Mouse (Mus musculus) stomach, postnatal 0 days (tissue): Measurements from ENCODE around the gene Uqcrh. TPM values are rescaled to one million over a fixed set of nuclear protein-coding genes. Genes with fewer than 3 reads are reported as not detected.
A peak's percentile ranks its signal among the peaks of the same experiment; 100 is the strongest.

Experiments
- ATAC-seq: fragments of 200-750 bp; cut with Nextera tagmentation; 2 replicates; pipeline ENCODE4 v1.8.0; 2017; ENCODE audit not compliant: low FRiP score, low TSS enrichment
- DNase-seq: peaks from one replicate; pipeline ENCODE4 v3.0.0-alpha.2; 2016; ENCODE audit warnings: low spot score
- H3K27ac ChIP-seq: fragments of 300-500 bp; sonication (generic); replicated peaks from 2 replicates; pipeline ENCODE4 v1.5.1; 2014; ENCODE audit warnings: mild to moderate bottlenecking, control low read depth
- H3K27me3 ChIP-seq: fragments of 300-500 bp; sonication (generic); 2 replicates; pipeline ENCODE4 v1.6.1; 2014; ENCODE audit warnings: low read length; ENCODE audit not compliant: control insufficient read depth, insufficient read depth
- H3K36me3 ChIP-seq: fragments of 300-500 bp; sonication (generic); 2 replicates; pipeline ENCODE4 v1.6.1; 2014; ENCODE audit warnings: low read length, mixed read lengths; ENCODE audit not compliant: control insufficient read depth, insufficient read depth
- H3K4me1 ChIP-seq: fragments of 300-500 bp; sonication (generic); replicated peaks from 2 replicates; pipeline ENCODE4 v1.6.1; 2014; ENCODE audit warnings: antibody characterized with exemption; ENCODE audit not compliant: control insufficient read depth, insufficient read depth
- H3K4me2 ChIP-seq: fragments of 300-500 bp; sonication (generic); replicated peaks from 2 replicates; pipeline ENCODE4 v1.6.1; 2014; ENCODE audit warnings: low read depth, mild to moderate bottlenecking, control low read depth, moderate library complexity
- H3K4me3 ChIP-seq: fragments of 300-500 bp; sonication (generic); 2 replicates; pipeline ENCODE4 v1.5.1; 2014; ENCODE audit warnings: low read depth, low read length, control low read depth
- H3K9ac ChIP-seq: fragments of 300-500 bp; sonication (generic); 2 replicates; pipeline ENCODE4 v1.6.1; 2014; ENCODE audit warnings: mild to moderate bottlenecking, low read length, control low read depth, mixed read lengths
- H3K9me3 ChIP-seq: fragments of 300-500 bp; sonication (generic); 2 replicates; pipeline ENCODE4 v1.6.1; 2016; ENCODE audit warnings: low read length; ENCODE audit not compliant: control insufficient read depth
- CTCF ChIP-seq: IDR thresholded peaks from 2 replicates; pipeline ENCODE4 v1.5.1; 2016; ENCODE audit warnings: antibody characterized with exemption, low read depth, mild to moderate bottlenecking, moderate library complexity
- EP300 ChIP-seq: optimal IDR thresholded peaks from 2 replicates; pipeline ENCODE3; 2016; ENCODE audit warnings: antibody characterized with exemption
- WGBS: fragments of 180-500 bp; shearing (Covaris S2); extraction: QIAGEN DNeasy Blood & Tissue Kit; methylation state at CpG from one replicate; pipeline ENCODE4 v1.1.7; 2014; 5-methylcytosine and 5-hydroxymethylcytosine counted together
- polyA plus RNA-seq: library from polyadenylated mRNA; unstranded; fragments of >200 nt; fragmentation: Nextera tagmentation; extraction: Ambion mirVana; gene quantifications from 2 replicates; pipeline ENCODE4 v1.2.1, GENCODE M21; 2015

Uqcrh gene
- polyA plus RNA-seq, 1 experiment from 2014 or later = 571 TPM

GRCm38 (mm10) chr4:116077240-116078095, 2.6 kb upstream of the Uqcrh start:
- TF ChIP-seq EP300 (no peak), CTCF (no peak; the same call in 1 of the 2 replicates)
- H3K27me3 ChIP-seq = no peaks in the 10 kb centered on the region

GRCm38 (mm10) chr4:116076369-116077231, 1.7 kb upstream of the Uqcrh start:
- Histone ChIP-seq H3K9ac (peak overlapping the region; percentile 99), H3K36me3 (peaks cover 5% of the 10 kb centered on the region), H3K9me3 (no peaks in the 10 kb centered on the region), H3K27me3 (no peaks in the 10 kb centered on the region), H3K27ac (peak overlapping the region; percentile 98), H3K4me1 (peaks cover 9% of the 10 kb centered on the region; the same call in 1 of the 2 replicates), H3K4me3 (peak overlapping the region; percentile 99), H3K4me2 (peak overlapping the region; percentile 81)
- WGBS = 2% methylated on average over 37 of the region's 37 CpGs
- DNase-seq = peak; percentile 60
- ATAC-seq = peak; percentile 15
- no peak for TF ChIP-seq CTCF
- no peak for TF ChIP-seq EP300

More at GRCm38 (mm10) chr4:116077240-116078095, 2.6 kb upstream of the Uqcrh start:
- peaks cover 5% of the 10 kb centered on the region for H3K36me3 ChIP-seq
- peaks cover 9% of the 10 kb centered on the region; the same call in 1 of the 2 replicates for H3K4me1 ChIP-seq
- H3K4me2 ChIP-seq = peak overlapping the region; percentile 81
- DNase-seq (peak; percentile 36), ATAC-seq (no peak)
- H3K9me3 ChIP-seq = no peaks in the 10 kb centered on the region
- H3K27ac ChIP-seq = peak overlapping the region; percentile 98
- peak overlapping the region; percentile 99 for H3K9ac ChIP-seq
- 40% methylated on average over 3 of the region's 3 CpGs for WGBS
- H3K4me3 ChIP-seq = peak overlapping the region; percentile 99

DNA sequence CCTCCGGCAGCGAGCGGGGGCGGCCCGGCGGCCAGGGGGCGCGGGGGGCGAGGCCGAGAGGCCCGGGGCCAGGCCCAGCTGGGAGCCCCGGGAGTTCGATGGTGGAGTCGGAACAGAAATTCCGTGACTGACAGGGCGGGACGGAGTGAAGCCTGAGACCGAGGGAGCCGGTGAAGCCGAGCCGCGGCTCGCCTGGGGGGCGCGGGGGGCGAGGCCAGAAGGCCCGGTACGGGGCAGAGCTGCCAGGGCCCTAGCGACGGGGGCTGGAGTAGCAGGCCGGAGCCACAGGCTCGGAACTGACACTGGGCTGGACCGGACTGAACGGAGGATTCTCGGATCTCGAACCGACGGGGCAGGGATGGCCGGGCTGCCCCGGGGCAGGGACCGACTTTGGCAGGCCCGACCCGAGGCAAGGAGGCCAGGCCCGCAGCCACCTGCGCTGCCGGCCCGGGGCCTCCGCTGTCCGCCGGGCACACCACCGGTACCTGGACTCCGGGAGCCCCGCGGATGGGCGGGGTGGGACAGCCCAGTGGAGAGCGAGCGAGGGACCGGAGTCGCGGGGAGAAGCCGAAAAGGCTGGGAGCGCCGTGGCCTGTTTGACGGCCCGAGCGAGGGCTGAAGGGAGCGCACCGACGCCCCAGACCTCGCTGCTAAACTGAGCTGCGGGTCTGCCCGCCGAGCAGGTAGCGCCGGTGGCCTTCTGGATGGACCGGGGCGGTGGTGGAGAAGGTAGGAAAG, 929 bp upstream of the Uqcrh start:
- TF ChIP-seq CTCF (peak; percentile 52; the same call in 1 of the 2 replicates), EP300 (no peak)
- Histone ChIP-seq H3K36me3 (peaks cover 5% of the 10 kb centered on the region), H3K9me3 (no peaks in the 10 kb centered on the region), H3K4me2 (peak overlapping the region; percentile 81), H3K27ac (peak overlapping the region; percentile 98), H3K9ac (peak overlapping the region; percentile 99), H3K4me1 (peaks cover 9% of the 10 kb centered on the region; the same call in 1 of the 2 replicates), H3K4me3 (peak overlapping the region; percentile 99), H3K27me3 (no peaks in the 10 kb centered on the region)
- under 1% methylated on average over 67 of the region's 77 CpGs for WGBS
- ATAC-seq = peak; percentile 74
- peak; percentile 82 for DNase-seq

GRCm38 (mm10) chr4:116074145-116074675, 661 bp downstream of the Uqcrh start:
- H3K9ac ChIP-seq = peak overlapping the region; percentile 99
- H3K36me3 ChIP-seq = peaks cover 3% of the 10 kb centered on the region; the same call in 1 of the 2 replicates
- H3K4me3 ChIP-seq = peak overlapping the region; percentile 99
- peak overlapping the region; percentile 81 for H3K4me2 ChIP-seq
- WGBS = 2% methylated on average over 8 of the region's 8 CpGs
- peak overlapping the region; percentile 98 for H3K27ac ChIP-seq
- H3K9me3 ChIP-seq = no peaks in the 10 kb centered on the region
- no peak for DNase-seq
- no peak for ATAC-seq
- H3K4me1 ChIP-seq = peaks cover 9% of the 10 kb centered on the region; the same call in 1 of the 2 replicates
- no peak for TF ChIP-seq EP300
- peak; percentile 72 for TF ChIP-seq CTCF
- no peaks in the 10 kb centered on the region for H3K27me3 ChIP-seq

- no peak for TF ChIP-seq EP300
- peak; percentile 69 for TF ChIP-seq CTCF
- ATAC-seq (no peak), DNase-seq (no peak)
- Histone ChIP-seq H3K27me3 (no peaks in the 10 kb centered on the region), H3K4me2 (no peak overlapping the region; the same call in 1 of the 2 replicates), H3K9ac (no peak overlapping the region), H3K4me3 (no peak overlapping the region), H3K36me3 (peaks cover 8% of the 10 kb centered on the region; the same call in 1 of the 2 replicates), H3K9me3 (no peaks in the 10 kb centered on the region), H3K4me1 (peaks cover 9% of the 10 kb centered on the region; the same call in 1 of the 2 replicates), H3K27ac (no peak overlapping the region)
- WGBS = 51% methylated on average over 4 of the region's 4 CpGs
Measured at GRCm38 (mm10) chr4:116073146-116073545, 1.7 kb downstream of the Uqcrh start.
